Mouse (Mus musculus) layer of hippocampus, adult 6 months (tissue): ENCODE data around the gene Manbal. TPM values are rescaled to one million over a fixed set of nuclear protein-coding genes. Genes with fewer than 3 reads are reported as not detected.

Experiments used
- long read RNA-seq, 2 experiments: library from polyadenylated mRNA; unstranded; transcript quantifications; one replicate each; pipeline ENCODE4 v2.0.0; 2019 to 2020
- polyA plus RNA-seq: library from polyadenylated mRNA; unstranded; fragments of <200 nt; fragmentation: Nextera tagmentation; gene quantifications from 2 replicates; pipeline ENCODE4 v1.2.3, GENCODE M21; 2021

The Manbal gene
- polyA plus RNA-seq: 99.7 and 105 TPM in 2 replicates
- long read RNA-seq, experiment 1, transcript Manbal-201 (3 exons, 1,107 nt): major isoform, 57 of 109 reads
- long read RNA-seq, experiment 1, partial matches to known transcripts: 45 of 109 reads
- long read RNA-seq, experiment 1, other reads (novel, unspliced or antisense): 7 of 109 reads
- long read RNA-seq, experiment 2, transcript Manbal-201 (3 exons, 1,107 nt): major isoform, 58 of 77 reads
- long read RNA-seq, experiment 2, partial matches to known transcripts: 12 of 77 reads
- long read RNA-seq, experiment 2, other reads (novel, unspliced or antisense): 7 of 77 reads

GRCm38 (mm10) chr2:157367184-157367893 is at the start of gene Manbal:
Gene Manbal, plus strand, starts transcription at chr2:157367594.

GRCm38 (mm10) chr2:157347361-157348159 is 19.8 kb upstream of the Manbal start, which contains the start of gene Ghrh:
Gene Ghrh, minus strand, starts transcription at chr2:157347506.

GRCm38 (mm10) chr2:157418206-157418605 is 50.8 kb downstream of the Manbal start, which contains the start of gene Src:
Gene Src, plus strand, starts transcription at chr2:157418444.

Other genes starting within 250 kb of the Manbal start
- gene Samhd1, start 232.3 kb upstream of the Manbal start, polyA plus RNA-seq: 2.9 and 4.2 TPM in 2 replicates
- gene Rbl1, start 163.1 kb upstream of the Manbal start, polyA plus RNA-seq: 0.60 and 0.72 TPM in 2 replicates
- 192 and 197 TPM in 2 replicates for gene Rpn2, start 88.6 kb upstream of the Manbal start, polyA plus RNA-seq
- 0.24 and 0.26 TPM in 2 replicates for gene Mroh8, start 88.0 kb upstream of the Manbal start, polyA plus RNA-seq
- gene Ghrh, start 20.1 kb upstream of the Manbal start, polyA plus RNA-seq: 0.34 and 0.92 TPM in 2 replicates
- gene Src, start 50.9 kb downstream of the Manbal start, polyA plus RNA-seq: 18.0 and 21.3 TPM in 2 replicates
- gene Nnat, start 192.5 kb downstream of the Manbal start, polyA plus RNA-seq: 281 and 312 TPM in 2 replicates
- 132 and 135 TPM in 2 replicates for gene Blcap, start 203.7 kb downstream of the Manbal start, polyA plus RNA-seq